Mouse (Mus musculus) ZHBTc4 (cell line): Measurements from ENCODE around the gene Slit1.
A peak's percentile ranks its signal among the peaks of the same experiment; 100 is the strongest.

ENCODE experiments used
- DNase-seq: peaks from one replicate; pipeline ENCODE4 v3.0.0-alpha.2; 2011; ENCODE audit warnings: low read depth, low spot score

Slit1 gene

GRCm38 (mm10) chr19:41600647-41601046, 142.8 kb downstream of the Slit1 start:
- peak; percentile 30 for DNase-seq

GRCm38 (mm10) chr19:41597170-41597894, 146.1 kb downstream of the Slit1 start:
- no peak for DNase-seq

- DNase-seq: no peak
Observed at GRCm38 (mm10) chr19:41591808-41592207, 151.7 kb downstream of the Slit1 start.

GRCm38 (mm10) chr19:41589681-41590080, 153.8 kb downstream of the Slit1 start:
- no peak for DNase-seq

- no peak for DNase-seq
Observed at GRCm38 (mm10) chr19:41589026-41589425, 154.4 kb downstream of the Slit1 start.

GRCm38 (mm10) chr19:41587431-41588222, 155.8 kb downstream of the Slit1 start:
- DNase-seq: peak; percentile 18

- DNase-seq: peak; percentile 40
Observed at GRCm38 (mm10) chr19:41586752-41587151, 156.7 kb downstream of the Slit1 start.

- no peak for DNase-seq
Observed at GRCm38 (mm10) chr19:41582918-41583514, 160.4 kb downstream of the Slit1 start.

- DNase-seq: no peak
Observed at GRCm38 (mm10) chr19:41581706-41582420, 161.6 kb downstream of the Slit1 start, which contains the start of gene Gm340. Gene Gm340 (plus strand): TSS chr19:41582370.

- no peak for DNase-seq
Observed at GRCm38 (mm10) chr19:41579311-41579920, 164.0 kb downstream of the Slit1 start.

GRCm38 (mm10) chr19:41577576-41577975, 165.9 kb downstream of the Slit1 start:
- no peak for DNase-seq

- peak; percentile 29 for DNase-seq
Observed at GRCm38 (mm10) chr19:41573700-41574099, 169.8 kb downstream of the Slit1 start.

GRCm38 (mm10) chr19:41568791-41569190, 174.7 kb downstream of the Slit1 start:
- DNase-seq: no peak

GRCm38 (mm10) chr19:41560856-41561255, 182.6 kb downstream of the Slit1 start:
- no peak for DNase-seq

GRCm38 (mm10) chr19:41558891-41559486, 184.5 kb downstream of the Slit1 start:
- no peak for DNase-seq

- DNase-seq: no peak
Observed at GRCm38 (mm10) chr19:41557491-41557890, 186.0 kb downstream of the Slit1 start.

- DNase-seq: no peak
Observed at GRCm38 (mm10) chr19:41556981-41557380, 186.5 kb downstream of the Slit1 start.
